Mouse (Mus musculus) G1E (cell line): Measurements from ENCODE around the gene Fhad1. TPM values are rescaled to one million over a fixed set of nuclear protein-coding genes. Genes with fewer than 3 reads are reported as not detected.

ENCODE experiments used
- ATAC-seq: 2 replicates; pipeline ENCODE4 v1.8.0; 2016; ENCODE audit warnings: mild to moderate bottlenecking; ENCODE audit not compliant: insufficient number of reproducible peaks, poor library complexity, low FRiP score, severe bottlenecking; ENCODE audit errors: extremely low read depth
- DNase-seq: peaks from one replicate; pipeline ENCODE4 v3.0.0; 2012; ENCODE audit warnings: low spot score
- H3K27me3 ChIP-seq: 2 replicates; pipeline ENCODE4 v1.6.1; 2012; ENCODE audit warnings: mild to moderate bottlenecking, low read length, inconsistent platforms; ENCODE audit not compliant: insufficient read depth
- H3K36me3 ChIP-seq: replicated peaks from 2 replicates; pipeline ENCODE3; 2012; ENCODE audit warnings: mild to moderate bottlenecking, inconsistent platforms
- H3K4me1 ChIP-seq: 2 replicates; pipeline ENCODE4 v1.6.1; 2012; ENCODE audit warnings: low read depth, low read length, inconsistent platforms, mixed read lengths; ENCODE audit not compliant: insufficient read depth
- H3K4me3 ChIP-seq: 2 replicates; pipeline ENCODE4 v1.5.1; 2012; ENCODE audit warnings: low read depth, mild to moderate bottlenecking, inconsistent platforms, low read length, moderate library complexity, mixed read lengths
- H3K9me3 ChIP-seq: replicated peaks from 2 replicates; pipeline ENCODE4 v1.6.1; 2012; ENCODE audit warnings: inconsistent platforms
- CTCF ChIP-seq: IDR thresholded peaks from 2 replicates; pipeline ENCODE4 v1.5.1; 2012; ENCODE audit warnings: low read depth, low read length, inconsistent platforms, mixed read lengths
- GATA1 ChIP-seq: IDR thresholded peaks from 2 replicates; pipeline ENCODE4 v1.6.1; 2012; ENCODE audit warnings: borderline replicate concordance, low read length, inconsistent platforms, mixed read lengths
- GATA2 ChIP-seq: IDR thresholded peaks from 2 replicates; pipeline ENCODE4 v1.6.1; 2012; ENCODE audit warnings: low read depth, low read length, inconsistent platforms, borderline replicate concordance
- POLR2AphosphoS5 ChIP-seq: IDR thresholded peaks from 2 replicates; pipeline ENCODE4 v1.6.1; 2012; ENCODE audit warnings: low read depth, low read length, inconsistent platforms; ENCODE audit not compliant: insufficient replicate concordance
- TAL1 ChIP-seq: conservative IDR thresholded peaks from 2 replicates; pipeline ENCODE4 v1.6.1; 2012; ENCODE audit warnings: low read depth, low read length, inconsistent platforms, mixed read lengths
- polyA plus RNA-seq: library from polyadenylated mRNA; stranded (reverse); fragments of >175 nt; gene quantifications from 2 replicates; pipeline ENCODE4 v1.2.3, GENCODE M21; 2012
- total RNA-seq, 2 experiments: library from RNA; stranded (forward) in 1 of 2; stranded (reverse) in 1 of 2; fragments of 200-1000 nt in 1 of 2; fragments of >200 nt in 1 of 2; fragmentation: Nextera tagmentation in 1 of 2; gene quantifications; 2 replicates each; pipeline ENCODE4 v1.2.3; 2014 to 2017

Gene Fhad1
- total and polyA plus RNA-seq, 3 experiments = 0.11 TPM; not detected in 2

DNA sequence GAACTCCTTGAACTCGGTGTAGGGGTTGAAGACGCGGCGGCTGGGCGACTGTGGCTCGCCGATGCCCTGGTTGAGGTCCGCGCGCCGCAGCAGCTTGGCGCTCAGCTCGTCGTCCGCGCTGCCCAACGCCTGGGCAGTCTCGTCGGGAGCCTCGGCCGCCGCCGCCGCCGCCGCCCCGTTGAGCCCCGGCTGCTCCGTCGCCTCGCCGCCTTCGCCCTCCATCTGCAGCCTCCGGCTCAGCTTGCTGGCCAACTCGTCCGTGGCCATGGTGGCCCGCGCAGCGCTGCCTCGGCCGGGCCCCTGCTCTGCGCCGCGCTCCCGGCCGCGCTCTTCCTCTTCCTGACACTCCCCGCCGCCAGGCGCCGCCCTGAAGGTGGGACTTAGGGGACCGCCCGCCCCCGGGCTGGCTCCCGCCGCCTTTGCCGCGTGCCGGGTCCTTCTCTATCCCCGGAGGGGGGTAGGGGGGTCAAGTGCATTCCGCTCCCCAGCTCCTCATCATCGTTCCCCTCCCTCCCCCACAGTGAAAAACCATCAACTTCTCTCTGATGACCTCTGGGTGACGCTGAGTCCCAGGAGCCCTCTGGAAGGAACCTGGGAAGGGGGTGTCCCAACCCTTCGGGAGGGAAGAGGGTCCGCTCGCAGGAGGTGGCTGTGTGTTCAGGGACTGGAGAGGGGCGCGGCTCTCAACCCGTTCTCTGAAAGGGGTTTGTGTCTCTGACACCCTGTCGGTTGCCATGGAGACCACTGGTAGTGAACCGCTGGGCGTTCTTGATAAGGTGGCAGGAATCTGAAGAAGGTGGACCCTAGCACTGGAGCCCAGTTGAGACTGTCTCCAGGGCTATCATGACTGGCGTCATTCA lies 140.1 kb downstream of the Fhad1 start, which contains the start of gene Efhd2:
Efhd2 (minus strand) TSS at position 320 of the 860 bp plus-strand sequence.
- Histone ChIP-seq H3K36me3 (peaks cover 36% of the 10 kb centered on the region), H3K27me3 (peaks cover 24% of the 10 kb centered on the region), H3K4me1 (peaks cover 58% of the 10 kb centered on the region), H3K9me3 (no peaks in the 10 kb centered on the region), H3K4me3 (peak within 1 kb of the TSS; percentile 84)
- TF ChIP-seq GATA1 = no peak
- TF ChIP-seq TAL1 = peak; percentile 52; the same call in 1 of the 2 replicates
- TF ChIP-seq GATA2 = no peak
- peak; percentile 72 for ATAC-seq
- peak; percentile 96 for DNase-seq

DNA sequence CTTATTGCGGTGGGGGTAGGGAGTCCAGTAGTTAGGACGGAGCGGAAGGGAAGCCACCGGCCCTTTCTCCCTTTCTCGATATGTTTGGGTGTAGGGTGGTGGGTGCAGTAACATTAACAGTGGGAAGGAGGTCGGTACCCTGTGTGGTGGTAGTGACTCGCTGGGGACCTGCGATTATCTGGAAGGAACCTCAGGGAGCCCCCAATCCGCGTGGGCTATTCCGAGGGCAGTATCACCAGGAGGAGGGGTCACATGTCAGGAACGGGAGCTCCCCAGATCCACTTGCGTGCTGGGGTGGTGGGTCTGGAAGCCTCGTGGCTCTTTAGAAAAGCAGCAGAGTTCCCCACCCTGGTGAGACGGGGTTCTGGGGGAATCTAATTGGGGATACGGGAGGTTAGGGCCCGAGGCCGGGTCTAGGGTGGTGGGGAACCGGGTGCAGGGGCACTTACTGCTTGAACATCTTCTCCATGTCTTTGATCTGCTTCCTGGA lies 140.7 kb downstream of the Fhad1 start:
- no peak for TF ChIP-seq TAL1
- no peak for TF ChIP-seq GATA2
- TF ChIP-seq POLR2AphosphoS5 = no peak
- TF ChIP-seq CTCF = no peak
- H3K9me3 ChIP-seq = no peaks in the 10 kb centered on the region
- DNase-seq = peak; percentile 63
- H3K36me3 ChIP-seq = peaks cover 43% of the 10 kb centered on the region
- H3K4me3 ChIP-seq = peak overlapping the region; percentile 84
- peaks cover 63% of the 10 kb centered on the region for H3K4me1 ChIP-seq
- ATAC-seq = no peak; the same call in 1 of the 2 replicates
- peaks cover 18% of the 10 kb centered on the region for H3K27me3 ChIP-seq

DNA sequence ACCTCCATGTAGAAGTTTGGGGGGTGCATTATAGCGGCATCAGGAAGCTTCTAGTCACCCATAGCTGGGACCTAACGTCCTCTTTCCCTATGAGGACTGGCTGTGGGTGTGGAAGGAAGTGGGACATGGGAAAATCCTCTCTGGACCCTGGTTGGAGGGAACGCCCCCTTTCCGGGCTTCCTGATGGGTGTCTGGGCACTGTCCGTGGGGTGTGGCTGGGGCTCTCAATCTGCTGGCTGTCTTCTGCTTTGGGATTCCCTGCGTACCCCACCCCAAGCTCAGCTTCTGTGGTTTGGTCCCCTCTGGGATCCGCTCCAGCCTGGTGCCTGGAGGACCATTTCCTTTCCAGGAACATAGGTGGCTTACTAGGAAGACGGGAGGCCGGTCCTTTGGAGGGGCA lies 141.9 kb downstream of the Fhad1 start:
- no peaks in the 10 kb centered on the region for H3K9me3 ChIP-seq
- ATAC-seq (no peak), DNase-seq (no peak)
- H3K36me3 ChIP-seq = peaks cover 53% of the 10 kb centered on the region
- peaks cover 63% of the 10 kb centered on the region for H3K4me1 ChIP-seq
- H3K27me3 ChIP-seq = peaks cover 12% of the 10 kb centered on the region
- TF ChIP-seq CTCF = no peak
- TF ChIP-seq TAL1 = no peak
- TF ChIP-seq POLR2AphosphoS5 = no peak
- no peak for TF ChIP-seq GATA2
- TF ChIP-seq GATA1 = no peak
- peak overlapping the region; percentile 84; the same call in 1 of the 2 replicates for H3K4me3 ChIP-seq

DNA sequence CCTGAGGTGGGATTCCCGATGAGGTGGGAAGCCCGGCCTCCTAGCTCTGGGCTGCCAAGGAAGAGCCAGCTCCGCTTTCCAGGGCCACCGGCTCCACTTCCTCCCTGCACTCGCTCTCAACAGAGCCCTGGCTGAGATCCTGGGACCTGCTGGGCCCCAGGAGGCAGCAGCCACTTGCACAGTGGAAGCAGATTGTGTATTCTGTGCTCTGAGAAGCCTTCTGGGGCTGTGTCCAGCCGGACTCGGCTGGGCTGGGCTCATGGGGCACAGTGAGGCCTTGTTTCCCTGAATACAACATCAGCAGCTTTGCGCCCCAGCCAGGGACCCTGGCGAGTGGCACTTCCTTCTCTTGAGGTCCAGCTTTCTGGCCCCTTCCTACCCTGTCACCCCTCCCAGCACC lies 143.0 kb downstream of the Fhad1 start:
- no peak for TF ChIP-seq POLR2AphosphoS5
- no peak for TF ChIP-seq TAL1
- TF ChIP-seq GATA1 = no peak
- TF ChIP-seq CTCF = no peak
- no peak for TF ChIP-seq GATA2
- Histone ChIP-seq H3K36me3 (peaks cover 64% of the 10 kb centered on the region), H3K27me3 (peaks cover 8% of the 10 kb centered on the region), H3K9me3 (no peaks in the 10 kb centered on the region), H3K4me1 (peaks cover 63% of the 10 kb centered on the region), H3K4me3 (peak overlapping the region; percentile 25; the same call in 1 of the 2 replicates)
- ATAC-seq (no peak), DNase-seq (no peak)

DNA sequence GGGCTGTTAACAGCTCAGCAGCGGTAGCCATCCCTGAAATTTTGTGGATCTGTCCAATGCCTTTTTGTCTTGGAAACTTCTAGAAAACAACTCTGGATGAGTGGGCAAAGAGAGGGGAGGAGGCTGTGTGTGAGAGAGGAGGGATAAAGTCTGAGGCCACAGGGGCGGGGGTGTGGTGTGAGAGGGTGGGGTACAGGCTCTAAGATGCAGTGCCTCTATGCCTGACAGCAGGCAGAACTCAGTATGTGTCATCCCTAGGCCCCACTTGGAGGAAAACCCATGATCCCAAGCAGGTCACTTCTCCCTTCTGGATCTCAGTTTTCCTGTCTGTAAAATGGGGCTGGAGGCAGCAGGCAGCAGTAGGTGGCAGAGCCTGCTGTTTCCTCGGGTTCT lies 143.6 kb downstream of the Fhad1 start:
- H3K9me3 ChIP-seq = no peaks in the 10 kb centered on the region
- H3K36me3 ChIP-seq = peaks cover 70% of the 10 kb centered on the region
- H3K4me1 ChIP-seq = peaks cover 62% of the 10 kb centered on the region
- peaks cover 5% of the 10 kb centered on the region for H3K27me3 ChIP-seq
- no peak for ATAC-seq
- no peak for DNase-seq
- no peak overlapping the region for H3K4me3 ChIP-seq
- no peak for TF ChIP-seq POLR2AphosphoS5
- TF ChIP-seq TAL1 = no peak
- no peak for TF ChIP-seq CTCF
- TF ChIP-seq GATA1 = no peak
- TF ChIP-seq GATA2 = no peak

DNA sequence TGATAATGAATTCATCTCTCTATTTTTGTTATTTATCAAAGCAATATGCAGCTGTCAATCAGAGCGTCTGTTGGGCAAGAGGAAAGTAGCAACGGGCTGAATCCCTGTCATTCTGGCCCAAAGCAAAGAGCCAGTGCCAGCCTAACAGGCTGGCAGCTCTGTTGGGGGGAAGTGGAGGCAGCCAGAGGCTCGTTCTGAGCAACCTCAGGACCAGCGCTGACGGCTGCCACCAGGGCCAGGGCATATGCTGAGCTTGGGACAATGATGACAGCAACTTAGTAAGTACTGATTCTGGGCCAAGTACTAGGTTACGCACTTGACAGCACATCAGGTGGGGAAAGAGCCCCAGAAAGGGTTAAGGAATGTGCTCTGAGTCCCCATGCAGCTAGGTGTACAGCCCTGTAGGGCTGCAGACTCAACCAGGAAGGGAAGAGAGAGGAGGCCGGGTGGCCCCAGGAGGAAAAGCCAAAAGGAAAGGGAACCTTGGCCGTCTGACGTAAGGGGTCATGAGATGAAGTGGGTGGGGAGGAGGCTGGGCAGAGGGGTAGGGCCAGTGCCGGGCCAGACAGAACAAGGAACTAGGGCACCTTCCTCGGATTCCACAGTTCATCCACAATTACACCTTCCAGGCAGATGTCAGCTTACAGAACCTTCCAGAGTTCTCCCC lies 144.1 kb downstream of the Fhad1 start:
- DNase-seq = no peak
- TF ChIP-seq GATA1 (no peak), TAL1 (no peak), GATA2 (no peak), CTCF (no peak), POLR2AphosphoS5 (no peak)
- H3K9me3 ChIP-seq = no peaks in the 10 kb centered on the region
- peaks cover 75% of the 10 kb centered on the region for H3K36me3 ChIP-seq
- H3K4me3 ChIP-seq = no peak overlapping the region
- H3K4me1 ChIP-seq = peaks cover 58% of the 10 kb centered on the region
- 0 out of 2 replicates have a peak, but pooled peaks cover 2% of the 10 kb centered on the region for H3K27me3 ChIP-seq
- no peak for ATAC-seq
